Mouse (Mus musculus): ENCODE results near the gene Fbxo36.
A peak's percentile ranks its signal among the peaks of the same experiment; 100 is the strongest.

Fbxo36 gene

GRCm38 (mm10) chr1:84890503-84890902 is 50.9 kb downstream of the Fbxo36 start:
- DNase-seq (ENCODE audit: low spot score) = no peak

GRCm38 (mm10) chr1:84891746-84892145 is 52.1 kb downstream of the Fbxo36 start:
- no peak for DNase-seq (ENCODE audit: low spot score)

GRCm38 (mm10) chr1:84897364-84897763 is 57.7 kb downstream of the Fbxo36 start:
- no peak for DNase-seq (ENCODE audit: low spot score)

DNA sequence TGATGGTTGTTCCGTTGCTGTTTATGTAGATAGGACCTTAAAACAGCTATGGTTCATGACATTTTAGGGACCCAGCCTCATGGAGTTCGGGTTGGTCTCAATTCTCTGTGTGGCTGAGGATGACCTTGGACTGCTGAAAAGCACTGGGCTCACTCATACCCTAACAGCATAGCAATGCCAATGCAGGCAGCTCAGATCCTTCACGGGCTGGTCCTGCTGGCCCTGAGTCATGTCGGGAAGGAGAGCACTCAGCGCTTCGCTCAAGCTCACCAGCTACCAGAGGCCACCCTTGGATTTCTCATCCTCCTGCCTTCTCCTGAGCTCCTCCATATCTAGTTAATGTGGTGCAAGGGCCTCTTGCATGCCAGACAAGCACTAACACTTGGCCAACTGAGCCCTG is 59.5 kb downstream of the Fbxo36 start:
- no peak for DNase-seq (ENCODE audit: low spot score)

DNA sequence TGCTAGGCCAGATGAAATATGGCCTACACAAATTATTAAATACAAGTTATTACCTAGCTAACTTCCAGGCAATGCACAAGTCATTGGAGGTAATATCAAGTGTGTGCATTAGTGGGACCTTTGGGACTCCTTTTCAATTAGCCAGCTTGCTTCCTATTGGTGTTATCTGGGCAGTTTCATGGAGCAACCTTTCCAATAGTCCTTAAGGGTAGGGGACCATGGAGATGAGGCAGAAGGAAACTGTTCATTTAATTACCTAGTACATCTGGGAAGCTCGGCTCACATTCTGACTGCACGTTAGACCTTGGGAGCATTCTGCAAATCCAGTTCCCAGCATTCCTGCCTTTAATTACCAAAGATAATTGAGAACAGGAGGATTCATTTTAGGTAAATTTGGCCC is 64.8 kb downstream of the Fbxo36 start:
- DNase-seq (ENCODE audit: low spot score) = no peak

DNA sequence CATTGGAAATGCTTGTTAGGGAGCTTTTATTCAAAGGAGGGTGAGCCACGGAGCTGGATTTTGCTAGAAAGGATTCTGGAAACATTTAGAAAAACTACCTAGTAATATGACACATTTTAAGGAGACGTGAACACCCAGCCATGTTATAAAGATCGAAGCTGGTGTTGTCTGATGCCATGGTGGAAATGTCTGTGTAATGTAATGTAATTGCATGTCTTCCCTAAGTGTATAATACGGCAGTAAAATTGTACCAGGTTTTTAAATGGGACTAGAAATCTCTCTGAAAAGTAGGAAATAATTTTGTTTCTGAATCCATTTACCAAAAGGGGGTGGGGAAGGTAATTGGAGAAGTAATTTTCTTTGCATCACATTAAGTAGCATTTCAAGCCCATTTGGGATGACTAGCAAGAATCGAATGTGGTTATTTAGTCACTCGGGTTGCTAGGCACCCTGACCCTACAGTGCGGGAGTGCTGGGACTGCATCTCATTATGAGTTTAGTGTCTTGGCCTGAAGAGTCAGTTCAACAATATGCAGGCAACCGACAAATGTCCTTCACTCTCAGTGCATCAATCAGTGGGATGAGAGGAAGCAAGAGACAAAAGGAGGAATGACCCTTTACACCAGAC is 70.7 kb downstream of the Fbxo36 start:
- DNase-seq (ENCODE audit: low spot score) = no peak

DNA sequence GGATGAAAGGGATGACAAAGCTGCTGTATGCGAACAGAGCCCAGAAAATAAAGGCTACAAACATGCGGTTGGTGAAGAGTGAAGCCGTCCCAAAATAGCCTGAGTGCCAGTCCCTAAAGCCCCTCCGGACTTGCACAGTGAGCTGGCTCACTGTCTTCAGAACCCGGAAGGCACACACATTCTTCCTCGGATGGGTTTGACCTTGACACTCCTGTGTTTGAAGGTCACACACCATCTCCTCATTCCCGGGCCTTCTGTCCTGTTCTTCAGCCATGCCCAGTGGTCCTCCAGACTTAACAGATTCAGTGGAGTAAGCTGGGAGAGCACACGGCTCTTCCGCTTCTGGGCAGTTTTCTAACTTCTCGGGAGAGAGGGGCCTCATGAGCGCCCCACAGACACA is 72.9 kb downstream of the Fbxo36 start:
- no peak for DNase-seq (ENCODE audit: low spot score)

DNA sequence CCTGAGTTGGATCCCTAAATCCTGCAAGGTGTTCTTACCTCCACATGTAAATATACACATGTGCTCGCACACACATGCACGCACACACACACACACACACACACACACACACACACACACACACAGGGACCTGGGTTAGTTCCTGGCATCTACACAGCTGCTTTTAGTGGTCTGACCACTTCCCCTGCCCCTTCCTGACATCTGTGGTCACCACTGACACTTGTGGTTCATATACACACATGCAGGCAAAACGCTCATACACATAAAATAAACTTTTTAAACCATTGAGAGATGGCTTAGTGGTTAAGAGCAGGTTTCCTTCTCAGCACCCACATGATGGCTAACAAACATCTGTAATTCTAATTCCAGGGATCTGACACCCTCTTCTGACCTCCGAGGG is 75.4 kb downstream of the Fbxo36 start:
- DNase-seq (ENCODE audit: low spot score) = no peak

GRCm38 (mm10) chr1:84918865-84919264 is 79.2 kb downstream of the Fbxo36 start:
- no peak for DNase-seq (ENCODE audit: low spot score)

- no peak for DNase-seq (ENCODE audit: low spot score)
These were observed 83.8 kb downstream of the Fbxo36 start for GRCm38 (mm10) chr1:84923432-84923831.

- no peak for DNase-seq (ENCODE audit: low spot score)
These were observed 84.5 kb downstream of the Fbxo36 start for GRCm38 (mm10) chr1:84924134-84924533.

- no peak for DNase-seq (ENCODE audit: low spot score)
These were observed 86.0 kb downstream of the Fbxo36 start for GRCm38 (mm10) chr1:84925599-84925998.

DNA sequence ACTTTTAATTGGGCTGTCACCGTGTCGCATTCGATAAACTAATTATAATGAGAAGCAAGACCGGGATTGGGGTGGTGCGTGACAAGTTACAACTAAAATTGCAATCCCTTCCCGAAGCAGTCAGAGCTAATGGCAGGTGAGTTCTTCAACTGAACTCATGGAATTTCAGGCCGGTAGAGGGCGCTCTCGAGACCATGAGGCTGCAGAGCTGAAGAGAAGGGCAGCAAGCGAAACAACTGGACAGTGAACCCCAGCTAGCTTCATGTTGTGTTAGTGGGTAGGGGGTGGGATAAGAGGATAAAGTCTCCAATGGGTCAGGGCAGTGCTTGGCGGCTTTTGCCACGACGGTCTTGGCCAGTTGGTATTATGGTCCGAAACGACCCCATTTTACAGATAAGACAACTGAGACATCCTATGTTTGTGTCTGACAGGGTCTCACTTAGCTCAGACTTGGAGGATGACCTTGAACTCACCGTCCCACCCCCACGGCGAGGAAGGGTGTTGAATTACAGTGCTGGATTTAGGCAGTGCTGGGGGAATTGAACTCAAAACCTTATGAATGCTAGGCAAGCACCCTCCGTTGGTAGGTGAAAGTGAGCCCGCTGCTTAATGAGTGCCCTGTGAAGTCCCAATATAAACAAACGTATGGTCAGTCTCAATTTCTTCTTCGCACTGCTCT is 94.0 kb downstream of the Fbxo36 start:
- DNase-seq (ENCODE audit: low spot score) = no peak

GRCm38 (mm10) chr1:84934151-84934502 is 94.5 kb downstream of the Fbxo36 start:
- DNase-seq (ENCODE audit: low spot score) = no peak

DNA sequence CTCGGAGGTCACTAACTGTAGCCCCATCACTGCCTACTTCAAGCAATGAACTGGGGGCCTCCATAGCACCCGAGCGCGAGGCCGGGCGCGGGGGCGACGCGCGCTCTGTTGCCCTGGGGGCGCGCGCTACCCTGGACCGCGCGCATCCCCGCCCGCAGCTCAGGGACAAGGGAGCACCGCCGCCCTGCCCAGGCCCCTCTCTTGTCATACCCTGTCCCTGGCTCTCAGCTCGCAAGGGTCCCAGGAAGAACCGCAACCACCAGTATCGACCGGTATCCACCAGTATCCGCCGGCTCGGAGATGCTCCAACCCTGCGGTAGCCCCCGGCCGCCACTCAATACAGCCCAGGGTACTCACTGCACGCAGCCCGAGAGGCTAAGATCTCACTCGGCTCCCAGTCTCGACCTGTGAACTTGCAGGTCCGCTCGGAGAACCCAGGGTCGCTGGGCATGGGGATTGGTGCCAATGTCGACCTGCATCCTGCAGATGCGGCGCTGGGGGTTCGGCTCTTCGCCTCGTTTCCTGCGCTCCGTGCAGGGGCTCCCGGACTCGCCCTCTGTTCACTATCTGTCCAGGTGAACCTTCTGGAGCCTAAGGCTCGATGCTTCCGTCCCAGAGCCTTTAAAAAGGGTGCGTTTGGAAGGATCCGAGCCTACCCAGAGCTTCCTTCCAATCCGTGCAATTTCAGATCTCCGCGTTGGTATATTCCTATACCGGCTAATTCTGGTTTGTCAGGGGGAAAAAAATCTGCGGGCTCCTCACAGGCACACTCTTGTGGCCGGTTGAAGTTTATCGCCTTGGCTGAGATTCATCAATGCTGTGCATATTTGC is 95.1 kb downstream of the Fbxo36 start, which contains the start of gene Slc16a14:
Gene Slc16a14, minus strand, starts transcription at position 632 of the 831 bp plus-strand sequence.
- no peak for DNase-seq (ENCODE audit: low spot score)

DNA sequence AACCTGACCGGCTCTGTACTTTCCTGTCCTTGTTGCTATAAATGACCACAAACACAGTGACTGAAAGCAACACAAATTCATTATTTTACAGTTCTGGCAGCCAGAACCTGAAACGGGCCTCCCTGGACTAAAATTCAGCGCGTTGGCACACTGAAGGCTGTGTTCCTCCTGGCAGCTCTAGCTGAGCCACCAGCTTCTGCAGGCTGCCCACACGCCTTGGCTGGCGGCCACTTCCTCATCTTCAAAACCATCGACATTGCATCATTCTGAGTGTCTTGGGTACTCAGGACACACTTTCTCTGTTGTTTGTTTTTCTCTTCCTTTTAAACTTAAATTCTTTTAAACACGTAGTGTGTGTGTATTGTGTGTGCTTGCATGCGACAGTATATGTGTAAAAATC is 96.0 kb downstream of the Fbxo36 start:
- peak; percentile 28 for DNase-seq (ENCODE audit: low spot score)

- no peak for DNase-seq (ENCODE audit: low spot score)
These were observed 97.3 kb downstream of the Fbxo36 start for GRCm38 (mm10) chr1:84936716-84937510.

GRCm38 (mm10) chr1:84939466-84939865 is 99.8 kb downstream of the Fbxo36 start:
- no peak for DNase-seq (ENCODE audit: low spot score)

GRCm38 (mm10) chr1:84940322-84940721 is 100.7 kb downstream of the Fbxo36 start:
- no peak for DNase-seq (ENCODE audit: low spot score)

GRCm38 (mm10) chr1:84942666-84943065 is 103.0 kb downstream of the Fbxo36 start:
- no peak for DNase-seq (ENCODE audit: low spot score)

GRCm38 (mm10) chr1:84943549-84943948 is 103.9 kb downstream of the Fbxo36 start:
- DNase-seq (ENCODE audit: low spot score) = no peak

- DNase-seq (ENCODE audit: low spot score) = no peak
These were observed 106.3 kb downstream of the Fbxo36 start for GRCm38 (mm10) chr1:84945950-84946349.

All from ovary, adult 18-20 months (tissue).